Mouse (Mus musculus) bone marrow macrophage, adult 2 months (primary cell): ENCODE results near the gene Trpc4ap. TPM values are rescaled to one million over a fixed set of nuclear protein-coding genes. Genes with fewer than 3 reads are reported as not detected.
"Not testable (repeated sequence)": the region's sequence is repeated elsewhere in the genome, so short reads cannot be mapped to it uniquely, and the experiment has no call there.

Experiments
- H3K27ac ChIP-seq: 2 replicates; pipeline ENCODE4 v1.5.1; 2012; ENCODE audit warnings: low read depth, low read length; ENCODE audit not compliant: insufficient read depth
- H3K4me1 ChIP-seq: 2 replicates; pipeline ENCODE4 v1.6.1; 2012; ENCODE audit warnings: low read length; ENCODE audit not compliant: control insufficient read depth, insufficient read depth
- H3K4me3 ChIP-seq: 2 replicates; pipeline ENCODE4 v1.5.1; 2012; ENCODE audit warnings: mild to moderate bottlenecking, low read length, moderate library complexity; ENCODE audit not compliant: insufficient read depth
- CTCF ChIP-seq: IDR thresholded peaks from 2 replicates; pipeline ENCODE4 v1.5.1; 2012; ENCODE audit warnings: low read depth, mild to moderate bottlenecking, low read length, moderate library complexity
- POLR2A ChIP-seq: IDR thresholded peaks from 2 replicates; pipeline ENCODE4 v1.6.1; 2012; ENCODE audit warnings: mild to moderate bottlenecking, low read depth, low read length, borderline replicate concordance
- polyA plus RNA-seq: library from polyadenylated mRNA; stranded (reverse); fragments of >200 nt; gene quantifications from 2 replicates; pipeline ENCODE4 v1.2.4, GENCODE M21; 2012; ENCODE audit not compliant: missing spikeins, insufficient read depth, insufficient read length

The Trpc4ap gene
- polyA plus RNA-seq, 1 experiment, result 108 TPM

- H3K4me1 ChIP-seq, result peaks cover 37% of the 10 kb centered on the region
- TF ChIP-seq CTCF (no peak), POLR2A (no peak)
Measured at GRCm38 (mm10) chr2:155724036-155724435, 31.9 kb upstream of the Trpc4ap start.

GRCm38 (mm10) chr2:155720585-155720984 lies 28.4 kb upstream of the Trpc4ap start:
- no peak overlapping the region for H3K4me3 ChIP-seq
- TF ChIP-seq POLR2A (no peak), CTCF (no peak)
- no peak overlapping the region for H3K27ac ChIP-seq
- peaks cover 13% of the 10 kb centered on the region for H3K4me1 ChIP-seq

More at GRCm38 (mm10) chr2:155724036-155724435, 31.9 kb upstream of the Trpc4ap start:
- H3K27ac ChIP-seq, result no peak overlapping the region
- no peak overlapping the region for H3K4me3 ChIP-seq

GRCm38 (mm10) chr2:155717082-155717990 lies 25.2 kb upstream of the Trpc4ap start:
- H3K4me3 ChIP-seq, result no peak overlapping the region
- TF ChIP-seq POLR2A (no peak), CTCF (no peak)
- no peak overlapping the region for H3K27ac ChIP-seq

DNA sequence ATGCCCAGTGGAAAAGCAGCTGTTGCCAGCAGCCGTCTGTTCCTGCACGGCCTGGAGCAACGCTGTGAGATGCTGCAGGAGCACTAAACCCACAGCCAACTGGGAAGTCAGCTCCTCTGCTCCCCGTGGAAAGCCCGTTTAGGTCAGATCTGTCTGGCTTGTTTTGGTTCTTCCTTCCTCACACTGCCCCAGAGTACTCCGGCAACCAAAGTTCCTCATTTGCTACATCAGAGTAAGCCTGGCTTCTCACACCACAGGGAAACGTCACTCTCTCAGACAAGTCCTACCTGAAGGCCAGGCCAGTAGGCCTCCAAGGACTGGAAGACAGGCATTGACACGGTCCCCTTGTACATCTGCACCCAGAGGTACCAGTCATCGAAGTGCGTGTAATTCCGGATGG lies 18.4 kb upstream of the Trpc4ap start:
- no peak for TF ChIP-seq POLR2A
- TF ChIP-seq CTCF, result no peak
- Histone ChIP-seq H3K4me3 (no peak overlapping the region), H3K27ac (no peak overlapping the region), H3K4me1 (peaks cover 9% of the 10 kb centered on the region)

More at GRCm38 (mm10) chr2:155717082-155717990, 25.2 kb upstream of the Trpc4ap start:
- H3K4me1 ChIP-seq, result no peaks in the 10 kb centered on the region

GRCm38 (mm10) chr2:155707251-155707650 lies 15.1 kb upstream of the Trpc4ap start:
- Histone ChIP-seq H3K4me1 (peaks cover 9% of the 10 kb centered on the region), H3K4me3 (no peak overlapping the region), H3K27ac (no peak overlapping the region)
- no peak for TF ChIP-seq POLR2A
- TF ChIP-seq CTCF, result no peak

DNA sequence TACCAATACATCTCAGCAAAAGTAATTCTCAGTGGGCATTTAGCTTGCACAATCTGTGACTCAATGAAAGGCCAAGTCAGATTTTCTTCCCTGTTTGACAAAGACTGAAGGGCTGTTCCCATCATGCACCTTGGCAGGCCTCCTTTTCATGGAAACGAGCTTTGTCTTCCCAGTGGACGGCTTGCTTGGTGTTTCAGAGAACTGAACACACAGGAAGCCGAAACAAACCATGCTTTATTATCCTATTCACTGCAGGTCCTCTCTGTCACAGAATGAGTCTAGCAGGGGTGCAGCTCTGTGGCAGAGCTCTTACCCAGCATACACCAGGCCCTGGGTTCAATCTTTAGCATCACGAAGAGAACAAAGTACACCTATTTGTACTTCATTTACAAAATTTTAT lies 11.4 kb upstream of the Trpc4ap start:
- H3K27ac ChIP-seq, result no peak overlapping the region
- no peak overlapping the region for H3K4me3 ChIP-seq
- H3K4me1 ChIP-seq, result no peaks in the 10 kb centered on the region
- no peak for TF ChIP-seq CTCF
- TF ChIP-seq POLR2A, result no peak

- no peaks in the 10 kb centered on the region for H3K4me1 ChIP-seq
- no peak overlapping the region for H3K4me3 ChIP-seq
- TF ChIP-seq CTCF (no peak), POLR2A (no peak)
- H3K27ac ChIP-seq, result no peak overlapping the region
Measured at GRCm38 (mm10) chr2:155701399-155701919, 9.3 kb upstream of the Trpc4ap start.

GRCm38 (mm10) chr2:155698443-155698842 lies 6.3 kb upstream of the Trpc4ap start:
- H3K27ac ChIP-seq, H3K4me1 ChIP-seq: not testable (repeated sequence)

DNA sequence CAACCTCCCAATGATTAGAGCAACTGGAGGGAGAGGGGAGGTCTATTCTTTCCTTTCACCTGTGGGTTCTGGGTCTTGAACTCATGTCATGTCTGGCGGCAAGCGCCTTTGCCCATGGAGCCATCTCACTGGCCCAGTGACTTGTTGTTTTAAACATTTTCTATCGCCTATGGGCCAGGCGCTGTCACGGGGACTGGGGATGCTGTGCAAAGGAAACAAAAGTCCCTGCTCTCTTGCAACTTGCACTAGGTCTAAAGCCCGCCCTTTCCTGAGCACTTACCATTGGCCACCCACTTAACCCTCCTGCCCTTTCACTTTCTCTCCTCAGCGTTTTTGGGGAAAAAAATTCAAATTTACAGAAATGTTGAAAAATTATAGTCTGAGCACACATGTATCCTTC lies 4.7 kb upstream of the Trpc4ap start:
- TF ChIP-seq POLR2A, result no peak
- no peak for TF ChIP-seq CTCF
- Histone ChIP-seq H3K4me1 (no peaks in the 10 kb centered on the region), H3K4me3 (no peak overlapping the region), H3K27ac (no peak overlapping the region)

More at GRCm38 (mm10) chr2:155698443-155698842, 6.3 kb upstream of the Trpc4ap start:
- H3K4me3 ChIP-seq, result not testable (repeated sequence)

DNA sequence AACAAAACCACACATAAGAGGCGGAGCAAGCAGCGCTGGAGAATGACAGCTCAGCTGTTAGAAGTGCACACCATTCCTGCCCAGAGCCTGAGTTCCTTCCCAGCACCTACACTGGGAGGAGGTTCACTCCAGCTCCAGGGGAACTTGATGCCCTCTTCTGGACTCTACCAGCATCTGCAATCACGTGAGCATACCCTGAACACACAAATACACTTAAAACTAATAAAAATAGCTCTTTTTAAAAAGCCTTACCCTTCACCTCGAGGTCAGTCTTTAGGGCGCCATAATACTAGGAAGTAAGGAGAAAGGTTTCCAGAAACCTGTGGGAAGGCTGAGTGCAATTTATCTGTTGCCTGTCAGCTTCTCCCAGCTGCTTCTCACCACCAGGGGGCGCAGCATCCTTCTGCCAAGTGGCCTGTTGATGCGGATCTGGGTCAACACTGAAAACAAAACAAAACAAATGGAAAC lies 3.9 kb upstream of the Trpc4ap start:
- Histone ChIP-seq H3K27ac (no peak overlapping the region), H3K4me3 (no peak overlapping the region), H3K4me1 (no peaks in the 10 kb centered on the region)
- TF ChIP-seq CTCF (peak; percentile 100), POLR2A (no peak)
